Mouse (Mus musculus) left cerebral cortex, postnatal 4 days (tissue): ENCODE data around the gene Mtg2. TPM values are rescaled to one million over a fixed set of nuclear protein-coding genes. Genes with fewer than 3 reads are reported as not detected.

Experiments
- DNase-seq: peaks from one replicate; pipeline ENCODE4 v3.0.0-alpha.2; 2022
- intact Hi-C: fragments of 180-260 bp; cut with DNase I; formaldehyde crosslinking; loops from one replicate; pipeline ENCODE4 v1.15.1; 2025
- total RNA-seq, 2 experiments: library from RNA; stranded (reverse); gene quantifications; 2 replicates each; pipeline ENCODE4 v1.2.3; 2021

Mtg2 gene
- total RNA-seq, 2 experiments from 2014 or later = 19.8 to 20.5 TPM

DNA sequence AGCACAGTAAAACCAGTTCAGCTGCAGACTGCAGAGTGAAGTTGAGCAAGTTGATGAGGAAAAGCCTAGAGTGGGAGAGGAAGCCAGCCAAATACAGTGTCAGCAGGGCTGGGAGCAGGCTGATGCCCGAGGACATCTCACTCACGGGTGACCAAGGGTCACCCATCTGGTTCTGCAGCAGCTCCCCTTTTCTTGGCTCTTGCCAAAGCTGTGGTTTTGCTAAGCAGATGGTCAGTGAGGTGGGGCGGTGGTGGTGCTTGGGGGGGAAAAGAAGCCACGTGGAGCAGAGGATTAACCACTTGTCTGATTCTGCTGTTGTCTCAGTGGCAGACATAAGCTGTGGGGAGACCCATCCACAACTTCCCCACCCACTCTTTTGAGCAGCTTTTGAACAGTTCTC is 55.8 kb downstream of the Mtg2 start:
- intact Hi-C loops = no loop called here
- DNase-seq = peak; percentile 64

- DNase-seq = no peak
- intact Hi-C loops = no loop called here
Observed at GRCm38 (mm10) chr2:180127675-180128074, 57.3 kb downstream of the Mtg2 start.

DNA sequence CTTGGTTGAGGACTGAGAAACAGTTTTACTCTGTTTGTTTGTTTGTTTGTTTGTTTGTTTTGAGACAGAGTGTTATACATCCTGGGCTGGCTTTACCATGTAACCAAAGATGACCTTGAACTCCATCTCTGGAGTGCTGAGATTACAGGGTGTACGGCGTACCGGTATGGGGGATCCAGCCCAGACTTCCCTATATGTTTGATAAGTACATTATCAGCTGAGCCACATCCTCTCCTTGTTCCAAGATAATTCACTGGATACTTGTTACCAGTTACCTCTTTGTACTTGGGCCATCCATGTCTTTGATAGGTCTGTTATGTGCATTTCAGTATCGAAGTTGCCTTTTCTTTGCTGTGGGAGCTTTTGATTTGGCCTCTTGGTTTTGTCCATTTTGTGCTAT is 62.8 kb downstream of the Mtg2 start:
- intact Hi-C loops = no loop called here
- no peak for DNase-seq

DNA sequence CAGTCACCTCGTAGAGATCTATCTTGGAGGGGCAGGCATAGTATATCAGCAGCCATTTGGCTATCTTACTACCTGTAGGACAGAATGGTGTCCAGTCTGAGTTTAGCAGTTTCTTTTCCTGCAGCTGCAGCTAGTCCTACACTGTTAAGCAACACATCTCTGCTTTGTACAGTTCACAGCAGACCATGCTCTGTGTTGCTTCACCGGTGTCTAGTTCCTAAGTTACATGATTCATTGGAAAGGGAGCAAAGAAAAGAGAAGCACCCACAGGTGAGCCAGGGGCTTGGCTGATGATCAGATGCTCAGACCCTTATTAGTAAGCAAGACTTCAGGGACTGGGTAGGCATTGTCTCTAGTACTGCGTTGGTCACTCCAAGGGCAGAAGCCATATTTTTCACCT is 63.5 kb downstream of the Mtg2 start:
- no peak for DNase-seq
- intact Hi-C loops = no loop called here

DNA sequence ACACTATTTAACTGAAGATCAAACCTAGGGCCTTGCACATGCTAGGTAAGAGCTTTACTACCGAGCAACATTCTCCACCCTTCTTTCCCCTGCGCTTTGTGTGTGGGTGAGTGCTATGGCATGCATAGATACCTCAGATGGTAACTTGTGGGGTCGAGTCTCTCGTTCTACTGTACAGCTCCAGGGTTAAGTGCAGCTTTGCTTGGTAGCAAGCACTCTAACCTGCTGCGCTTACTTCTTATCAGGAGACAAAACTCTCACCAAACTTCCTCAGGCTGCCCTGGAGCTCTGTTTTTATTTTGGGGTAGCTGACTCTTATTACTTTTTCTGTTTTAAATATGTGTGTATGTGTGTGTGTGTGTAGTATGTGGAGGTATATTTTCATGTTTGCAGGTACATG is 65.0 kb downstream of the Mtg2 start:
- intact Hi-C loops = no loop called here
- DNase-seq = no peak

Other genes with a start within 250 kb of the Mtg2 start
- 10 to 100 TPM; 24.5 to 27.9 TPM for gene Taf4, start 93.9 kb upstream of the Mtg2 start, total RNA-seq
- 100 to 1,000 TPM; 199 to 202 TPM for gene Lsm14b, start 45.6 kb upstream of the Mtg2 start, total RNA-seq
- gene Psma7, start 28.2 kb upstream of the Mtg2 start, total RNA-seq = 100 to 1,000 TPM; 244 to 245 TPM
- gene Ss18l1, start 28.1 kb upstream of the Mtg2 start, total RNA-seq = 10 to 100 TPM; 59.2 to 60.9 TPM
- gene Hrh3, start 33.9 kb downstream of the Mtg2 start, total RNA-seq = 10 to 100 TPM; 16.6 to 17.4 TPM
- gene Osbpl2, start 48.7 kb downstream of the Mtg2 start, total RNA-seq = 10 to 100 TPM; 61.9 to 64.5 TPM
- gene Adrm1, start 100.9 kb downstream of the Mtg2 start, total RNA-seq = 100 to 1,000 TPM; 117 to 118 TPM
- gene Lama5, start 155.3 kb downstream of the Mtg2 start, total RNA-seq = 1 to 10 TPM; 6.3 to 6.5 TPM
- gene Rps21, start 186.8 kb downstream of the Mtg2 start, total RNA-seq = 100 to 1,000 TPM; 616 to 687 TPM
- gene Cables2, start 202.9 kb downstream of the Mtg2 start, total RNA-seq = 10 to 100 TPM; 47.2 to 48.6 TPM
- not detected for gene Rbbp8nl, start 219.3 kb downstream of the Mtg2 start, total RNA-seq